In genomic region chr8:45607012-45607411, GRCm38 (mm10) we compare ENCODE assay signal across 30 mouse cellular contexts.
DNase-seq lines count a peak whose midpoint lies in the region; ATAC-seq and TF ChIP-seq lines count a peak whose summit lies in the region.
"Had no signal": no experiment of that assay in that cellular context is flagged by ENCODE, and none has a peak within 500 bp of the region (broad histone marks: within the 10 kb centered on the region; RNA-seq: fewer than 3 reads in every experiment).

No protein-coding gene starts in this region.

- peak overlapping the region; percentile 84 for H3K27ac ChIP-seq in heart, adult 2 months
- H3K27ac ChIP-seq in heart, embryonic 15.5 days: peak overlapping the region; percentile 78
- H3K27ac ChIP-seq in midbrain, embryonic 10.5 days (replicated peaks): no peak overlapping the region
- H3K27ac ChIP-seq: kidney, embryonic 15.5 days; liver, embryonic 14.5 days; midbrain, embryonic 15.5 days; stomach, postnatal 0 days had no signal

- intact Hi-C loops in heart, adult 2 months (cut with DNase I): loop anchor here (10.0 kb wide), 1 partner anchor 152 kb away; no protein-coding TSS in a partner anchor
- intact Hi-C loops in heart, postnatal 14 days (cut with DNase I): no loop called here

- TF ChIP-seq CTCF in heart, adult 2 months (IDR thresholded peaks at IDR 0.05): no peak

- peak; percentile 88; the same call in 1 of the 2 replicates for ATAC-seq in heart, embryonic 15.5 days (replicated peaks; ENCODE audit: insufficient number of reproducible peaks, insufficient read depth, low FRiP score, low read depth)
- ATAC-seq: forebrain, embryonic 16.5 days; hindbrain, embryonic 16.5 days; midbrain, embryonic 15.5 days had no signal

- no peak for TF ChIP-seq POLR2A in heart, adult 2 months (IDR thresholded peaks at IDR 0.05; ENCODE audit: insufficient read depth, low read depth, low read length)

- DNase-seq in heart, adult 2 months: peak in 1 of 2 experiments; percentile 59
- no peak for DNase-seq in heart, postnatal 14 days
- DNase-seq in heart, adult 9 months (ENCODE audit: low spot score in 2 of 2): peak; percentile 54 to 73
- peak; percentile 44 for DNase-seq in heart, postnatal 4 days
- DNase-seq in midbrain, embryonic 10.5 days (ENCODE audit: low spot score): no peak
- DNase-seq in MN1 (ENCODE audit: low spot score): no peak
- no peak for DNase-seq in urinary bladder, adult 2 months (ENCODE audit: low spot score)
- DNase-seq: adrenal gland, postnatal 25 days; B cell, adult 2 months; cerebellum, adult 18-20 months; cerebellum, postnatal 10 days; kidney, adult 18-20 months; kidney, postnatal 36 days; layer of hippocampus, postnatal 36 days; left cerebral cortex, postnatal 4 days; lung, adult 2 months; lung, postnatal 10 days; right cerebral cortex, adult 18-20 months; spleen, adult 18-20 months; thymus, adult 18-20 months; thymus, postnatal 36 days had no signal

- no peaks in the 10 kb centered on the region; the same call in 1 of the 2 replicates for H3K36me3 ChIP-seq in heart, adult 2 months (ENCODE audit: control insufficient read depth, insufficient read depth, low read length)
- H3K36me3 ChIP-seq in heart, embryonic 15.5 days: no peaks in the 10 kb centered on the region
- no peaks in the 10 kb centered on the region for H3K36me3 ChIP-seq in midbrain, embryonic 10.5 days
- H3K36me3 ChIP-seq: kidney, embryonic 15.5 days; midbrain, embryonic 15.5 days had no signal

- no peaks in the 10 kb centered on the region for H3K27me3 ChIP-seq in heart, adult 2 months (ENCODE audit: control insufficient read depth, insufficient read depth, low read length)
- H3K27me3 ChIP-seq in heart, embryonic 15.5 days: no peaks in the 10 kb centered on the region
- no peaks in the 10 kb centered on the region for H3K27me3 ChIP-seq in midbrain, embryonic 10.5 days (ENCODE audit: low read depth, poor library complexity, severe bottlenecking)
- H3K27me3 ChIP-seq: CH12.LX; kidney, embryonic 15.5 days; midbrain, embryonic 15.5 days had no signal

- no peak overlapping the region for H3K9ac ChIP-seq in heart, adult 2 months (ENCODE audit: low read depth, low read length)
- H3K9ac ChIP-seq in heart, embryonic 15.5 days: no peak overlapping the region
- H3K9ac ChIP-seq: kidney, embryonic 15.5 days; liver, embryonic 14.5 days; midbrain, embryonic 15.5 days had no signal

- no peak overlapping the region for H3K4me2 ChIP-seq in heart, embryonic 15.5 days
- H3K4me2 ChIP-seq: kidney, embryonic 15.5 days; midbrain, embryonic 15.5 days had no signal

- 18% methylated on average over 6 of the region's 6 CpGs for WGBS in heart, adult 2 months
- WGBS in heart, embryonic 15.5 days: 24% methylated on average over 6 of the region's 6 CpGs
- WGBS in midbrain, embryonic 10.5 days: 95% methylated on average over 6 of the region's 6 CpGs

- peak; percentile 53; the same call in 1 of the 2 replicates for TF ChIP-seq EP300 in heart, adult 2 months (IDR thresholded peaks at IDR 0.05; ENCODE audit: insufficient read depth, low read depth, low read length)

- H3K79me2 ChIP-seq in heart, adult 2 months (replicated peaks; ENCODE audit: control insufficient read depth, insufficient read depth, low read length): no peaks in the 10 kb centered on the region

- H3K4me1 ChIP-seq in heart, adult 2 months (ENCODE audit: control insufficient read depth, insufficient read depth, low read length): peaks cover 3% of the 10 kb centered on the region
- peaks cover 12% of the 10 kb centered on the region for H3K4me1 ChIP-seq in heart, embryonic 15.5 days (replicated peaks)
- peaks cover 28% of the 10 kb centered on the region for H3K4me1 ChIP-seq in midbrain, embryonic 10.5 days
- H3K4me1 ChIP-seq: midbrain, embryonic 15.5 days had no signal

- H3K4me3 ChIP-seq in heart, adult 2 months: no peak overlapping the region
- H3K4me3 ChIP-seq in heart, embryonic 15.5 days: no peak overlapping the region
- H3K4me3 ChIP-seq in midbrain, embryonic 10.5 days: no peak overlapping the region
- H3K4me3 ChIP-seq: erythroblast, embryonic 14.5 days; kidney, embryonic 15.5 days; midbrain, embryonic 15.5 days had no signal

- no peaks in the 10 kb centered on the region for H3K9me3 ChIP-seq in heart, embryonic 15.5 days (replicated peaks)
- H3K9me3 ChIP-seq in midbrain, embryonic 10.5 days (replicated peaks): no peaks in the 10 kb centered on the region
- H3K9me3 ChIP-seq: kidney, embryonic 15.5 days; midbrain, embryonic 15.5 days had no signal

Comparison
In these comparisons a context has a peak if more than half of its experiments do, and no peak if none do; other contexts are left out.
1. DNase-seq: peak in heart, adult 9 months (2 of 2) and heart, postnatal 4 days (single experiment); none in heart, postnatal 14 days (0 of 2), midbrain, embryonic 10.5 days (single experiment), MN1 (single experiment) and urinary bladder, adult 2 months (single experiment).